Mouse (Mus musculus) cerebellum, adult 2 months (tissue): Measurements from ENCODE around the gene Ampd1. TPM values are rescaled to one million over a fixed set of nuclear protein-coding genes. Genes with fewer than 3 reads are reported as not detected.
"Not testable (repeated sequence)": the region's sequence is repeated elsewhere in the genome, so short reads cannot be mapped to it uniquely, and the experiment has no call there.

ENCODE experiments used
- DNase-seq, 2 experiments: peaks; one replicate each; pipeline ENCODE4 v3.0.0; 2021
- H3K27ac ChIP-seq: fragments of 200-500 bp; 2 replicates; pipeline ENCODE4 v1.5.1; 2012; ENCODE audit warnings: low read length, control low read depth, inconsistent platforms; ENCODE audit not compliant: insufficient read depth
- H3K27me3 ChIP-seq: fragments of 200-500 bp; 2 replicates; pipeline ENCODE4 v1.6.1; 2012; ENCODE audit warnings: inconsistent platforms, mild to moderate bottlenecking, low read length, moderate library complexity; ENCODE audit not compliant: control insufficient read depth, insufficient read depth
- H3K4me1 ChIP-seq: fragments of 200-500 bp; 2 replicates; pipeline ENCODE4 v1.6.1; 2011; ENCODE audit warnings: low read length; ENCODE audit not compliant: control insufficient read depth, insufficient read depth
- H3K4me3 ChIP-seq: fragments of 200-500 bp; replicated peaks from 2 replicates; pipeline ENCODE3; 2011; ENCODE audit warnings: mild to moderate bottlenecking, low read depth, low read length, control low read depth; ENCODE audit not compliant: insufficient read depth
- CTCF ChIP-seq: fragments of 200-500 bp; IDR thresholded peaks from 2 replicates; pipeline ENCODE4 v1.5.1; 2011; ENCODE audit warnings: low read depth, mild to moderate bottlenecking, control low read depth, low read length, moderate library complexity, borderline replicate concordance; ENCODE audit not compliant: insufficient read depth
- POLR2A ChIP-seq: fragments of 200-500 bp; IDR thresholded peaks from 2 replicates; pipeline ENCODE4 v1.6.1; 2011; ENCODE audit warnings: low read length, control low read depth, borderline replicate concordance; ENCODE audit not compliant: insufficient read depth
- WGBS: fragments of 180-500 bp; shearing (Covaris S2); methylation state at CpG from one replicate; pipeline ENCODE4 v1.1.7; 2018; 5-methylcytosine and 5-hydroxymethylcytosine counted together
- polyA plus RNA-seq: library from polyadenylated mRNA; depleted of rRNA; stranded (reverse); fragments of >200 nt; gene quantifications from 2 replicates; pipeline ENCODE4 v1.2.3, GENCODE M21; 2012

Gene Ampd1
- polyA plus RNA-seq, 1 experiment = not detected

- H3K4me1 ChIP-seq = no peaks in the 10 kb centered on the region
- WGBS = 33% methylated on average over 6 of the region's 6 CpGs
- DNase-seq = peak in 1 of 2 experiments; percentile 11
- H3K4me3 ChIP-seq = no peak overlapping the region
- H3K27ac ChIP-seq = no peak overlapping the region
- TF ChIP-seq POLR2A = no peak
- TF ChIP-seq CTCF = no peak
- no peaks in the 10 kb centered on the region for H3K27me3 ChIP-seq
Measured at GRCm38 (mm10) chr3:103130236-103130751, 56.5 kb downstream of the Ampd1 start.

GRCm38 (mm10) chr3:103133098-103133497 is 59.3 kb downstream of the Ampd1 start:
- no peak for TF ChIP-seq POLR2A
- no peak for TF ChIP-seq CTCF
- Histone ChIP-seq H3K27me3 (no peaks in the 10 kb centered on the region), H3K4me3 (no peak overlapping the region), H3K4me1 (no peaks in the 10 kb centered on the region), H3K27ac (no peak overlapping the region)
- 95% methylated on average over 10 of the region's 10 CpGs for WGBS
- no peak for DNase-seq

GRCm38 (mm10) chr3:103136414-103137077 is 62.7 kb downstream of the Ampd1 start:
- H3K27me3 ChIP-seq = no peaks in the 10 kb centered on the region
- 82% methylated on average over 4 of the region's 4 CpGs for WGBS
- no peak for DNase-seq
- no peak overlapping the region for H3K27ac ChIP-seq
- no peak overlapping the region for H3K4me3 ChIP-seq
- H3K4me1 ChIP-seq = no peaks in the 10 kb centered on the region
- no peak for TF ChIP-seq CTCF
- TF ChIP-seq POLR2A = no peak

GRCm38 (mm10) chr3:103139047-103139446 is 65.2 kb downstream of the Ampd1 start:
- no peaks in the 10 kb centered on the region for H3K4me1 ChIP-seq
- DNase-seq = no peak
- 72% methylated on average over 8 of the region's 8 CpGs for WGBS
- no peak overlapping the region for H3K4me3 ChIP-seq
- H3K27me3 ChIP-seq = no peaks in the 10 kb centered on the region
- H3K27ac ChIP-seq = no peak overlapping the region
- TF ChIP-seq CTCF = no peak
- no peak for TF ChIP-seq POLR2A

- not testable (repeated sequence) for DNase-seq
Measured at GRCm38 (mm10) chr3:103140095-103140838, 66.5 kb downstream of the Ampd1 start.

DNA sequence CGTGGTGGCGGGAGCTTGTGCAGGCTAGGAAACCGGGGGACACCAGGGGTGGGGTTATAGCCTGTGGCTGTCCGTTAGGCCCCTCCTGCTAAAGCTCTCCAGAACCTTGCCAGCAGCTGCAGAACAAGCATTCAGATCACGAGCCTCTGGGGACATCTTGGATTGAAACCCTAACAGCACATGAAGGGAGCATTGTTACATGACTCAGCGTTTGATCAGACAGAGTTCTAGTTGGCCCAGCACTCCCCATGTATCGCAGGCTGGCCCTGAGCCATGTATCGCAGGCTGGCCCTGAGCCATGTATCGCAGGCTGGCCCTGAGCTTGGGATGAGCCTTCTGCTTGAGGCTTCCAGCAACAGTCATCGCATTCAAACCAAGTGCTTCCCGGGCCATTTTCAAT is 67.5 kb downstream of the Ampd1 start:
- no peaks in the 10 kb centered on the region for H3K27me3 ChIP-seq
- H3K4me1 ChIP-seq = peaks cover 3% of the 10 kb centered on the region; the same call in 1 of the 2 replicates
- TF ChIP-seq CTCF (no peak), POLR2A (no peak)
- H3K4me3 ChIP-seq = no peak overlapping the region
- 34% methylated on average over 11 of the region's 11 CpGs for WGBS
- no peak overlapping the region for H3K27ac ChIP-seq
- peak; percentile 17 to 29 for DNase-seq

More at GRCm38 (mm10) chr3:103140095-103140838, 66.5 kb downstream of the Ampd1 start:
- H3K4me3 ChIP-seq, H3K27me3 ChIP-seq, H3K27ac ChIP-seq, H3K4me1 ChIP-seq: not testable (repeated sequence)
- 68% methylated on average over 11 of the region's 11 CpGs for WGBS

- Histone ChIP-seq H3K27ac (no peak overlapping the region), H3K4me1 (peaks cover 7% of the 10 kb centered on the region; the same call in 1 of the 2 replicates), H3K4me3 (no peak overlapping the region), H3K27me3 (no peaks in the 10 kb centered on the region)
- TF ChIP-seq POLR2A (no peak), CTCF (no peak)
- DNase-seq = no peak
- 88% methylated on average over 10 of the region's 10 CpGs for WGBS
Measured at GRCm38 (mm10) chr3:103142366-103142765, 68.6 kb downstream of the Ampd1 start.

GRCm38 (mm10) chr3:103145336-103145735 is 71.5 kb downstream of the Ampd1 start:
- Histone ChIP-seq H3K27me3 (no peaks in the 10 kb centered on the region), H3K27ac (no peak overlapping the region), H3K4me3 (no peak overlapping the region), H3K4me1 (peaks cover 7% of the 10 kb centered on the region; the same call in 1 of the 2 replicates)
- DNase-seq = no peak
- TF ChIP-seq POLR2A = no peak
- TF ChIP-seq CTCF = no peak
- 91% methylated on average over 2 of the region's 2 CpGs for WGBS
